Mouse (Mus musculus): ENCODE measurements around the gene Dll1. TPM values are rescaled to one million over a fixed set of nuclear protein-coding genes. Genes with fewer than 3 reads are reported as not detected.
A peak's percentile ranks its signal among the peaks of the same experiment; 100 is the strongest.

The Dll1 gene
- total RNA-seq (2021), result 1 to 10 TPM; 2.2 to 4.7 TPM
- long read RNA-seq, experiment 1, partial matches to known transcripts, result 0 of 5 reads
- long read RNA-seq, experiment 1, other reads (novel, unspliced or antisense), result 1 of 5 reads
- long read RNA-seq, experiment 2, transcript Dll1-201 (11 exons, 3,581 nt), result major isoform, 6 of 7 reads
- long read RNA-seq, experiment 2, partial matches to known transcripts, result 1 of 7 reads
- long read RNA-seq, experiment 2, other reads (novel, unspliced or antisense), result 0 of 7 reads

- no peak for DNase-seq (ENCODE audit: low spot score)
These were observed at the start of gene Dll1 for GRCm38 (mm10) chr17:15376494-15377181. TSS of gene Dll1 (minus strand) at chr17:15376872.

- DNase-seq (ENCODE audit: low spot score), result peak; percentile 64
These were observed 49.3 kb upstream of the Dll1 start for GRCm38 (mm10) chr17:15425931-15426330.

- peak; percentile 74 for DNase-seq (ENCODE audit: low spot score)
These were observed 46.6 kb upstream of the Dll1 start for GRCm38 (mm10) chr17:15423080-15423765.

GRCm38 (mm10) chr17:15422666-15423065, 46.0 kb upstream of the Dll1 start:
- no peak for DNase-seq (ENCODE audit: low spot score)

- no peak for DNase-seq (ENCODE audit: low spot score)
These were observed 44.8 kb upstream of the Dll1 start for GRCm38 (mm10) chr17:15421446-15421845.

GRCm38 (mm10) chr17:15420021-15420603, 43.4 kb upstream of the Dll1 start:
- no peak for DNase-seq (ENCODE audit: low spot score)

GRCm38 (mm10) chr17:15419534-15419933, 42.9 kb upstream of the Dll1 start:
- DNase-seq (ENCODE audit: low spot score), result peak; percentile 25

- DNase-seq (ENCODE audit: low spot score), result no peak
These were observed 40.0 kb upstream of the Dll1 start for GRCm38 (mm10) chr17:15416596-15417215.

GRCm38 (mm10) chr17:15410861-15411260, 34.2 kb upstream of the Dll1 start:
- no peak for DNase-seq (ENCODE audit: low spot score)

- no peak for DNase-seq (ENCODE audit: low spot score)
These were observed 32.6 kb upstream of the Dll1 start for GRCm38 (mm10) chr17:15409261-15409660.

- no peak for DNase-seq (ENCODE audit: low spot score)
These were observed 29.9 kb upstream of the Dll1 start for GRCm38 (mm10) chr17:15406576-15406975.

- DNase-seq (ENCODE audit: low spot score), result no peak
These were observed 25.0 kb upstream of the Dll1 start for GRCm38 (mm10) chr17:15401716-15402115.

- DNase-seq (ENCODE audit: low spot score), result peak; percentile 91
These were observed 19.5 kb upstream of the Dll1 start, which contains the start of gene Fam120b for GRCm38 (mm10) chr17:15395997-15396675. TSS of gene Fam120b (plus strand) at chr17:15396202.

GRCm38 (mm10) chr17:15389356-15389755, 12.7 kb upstream of the Dll1 start:
- DNase-seq (ENCODE audit: low spot score), result no peak

- no peak for DNase-seq (ENCODE audit: low spot score)
These were observed 12.2 kb upstream of the Dll1 start for GRCm38 (mm10) chr17:15388892-15389291.

GRCm38 (mm10) chr17:15383360-15383759, 6.7 kb upstream of the Dll1 start:
- DNase-seq (ENCODE audit: low spot score), result no peak

- DNase-seq (ENCODE audit: low spot score), result no peak
These were observed 5.4 kb upstream of the Dll1 start for GRCm38 (mm10) chr17:15381869-15382660.

- DNase-seq (ENCODE audit: low spot score), result no peak
These were observed 4.6 kb upstream of the Dll1 start for GRCm38 (mm10) chr17:15381092-15381860.

- peak; percentile 29 for DNase-seq (ENCODE audit: low spot score)
These were observed 4.0 kb upstream of the Dll1 start for GRCm38 (mm10) chr17:15380641-15381051.

Data from gastrocnemius, adult 18-20 months (tissue).